Mouse (Mus musculus) intestine, postnatal 0 days (tissue): ENCODE results near the gene Oaz3. TPM values are rescaled to one million over a fixed set of nuclear protein-coding genes. Genes with fewer than 3 reads are reported as not detected.
A peak's percentile ranks its signal among the peaks of the same experiment; 100 is the strongest.

ENCODE experiments used
- ATAC-seq: fragments of 200-750 bp; cut with Nextera tagmentation; 2 replicates; pipeline ENCODE4 v1.8.0; 2017; ENCODE audit warnings: mild to moderate bottlenecking, moderate TSS enrichment, moderate library complexity
- H3K27ac ChIP-seq: fragments of 300-500 bp; sonication (generic); 2 replicates; pipeline ENCODE4 v1.5.1; 2014; ENCODE audit warnings: mild to moderate bottlenecking, low read depth, low read length, moderate library complexity
- H3K27me3 ChIP-seq: fragments of 300-500 bp; sonication (generic); replicated peaks from 2 replicates; pipeline ENCODE4 v1.6.1; 2014; ENCODE audit warnings: low read length, mixed read lengths; ENCODE audit not compliant: control insufficient read depth, insufficient read depth
- H3K36me3 ChIP-seq: fragments of 300-500 bp; sonication (generic); 2 replicates; pipeline ENCODE4 v1.6.1; 2014; ENCODE audit warnings: mild to moderate bottlenecking, moderate library complexity; ENCODE audit not compliant: control insufficient read depth, insufficient read depth
- H3K4me1 ChIP-seq: fragments of 300-500 bp; sonication (generic); replicated peaks from 2 replicates; pipeline ENCODE4 v1.6.1; 2014; ENCODE audit warnings: antibody characterized with exemption, low read length, mixed read lengths; ENCODE audit not compliant: control insufficient read depth, insufficient read depth
- H3K4me2 ChIP-seq: fragments of 300-500 bp; sonication (generic); replicated peaks from 2 replicates; pipeline ENCODE4 v1.6.1; 2014; ENCODE audit warnings: low read depth, mild to moderate bottlenecking, moderate library complexity
- H3K4me3 ChIP-seq: fragments of 300-500 bp; sonication (generic); 2 replicates; pipeline ENCODE4 v1.5.1; 2014; ENCODE audit warnings: low read depth, low read length
- H3K9ac ChIP-seq: fragments of 300-500 bp; sonication (generic); 2 replicates; pipeline ENCODE4 v1.6.1; 2014; ENCODE audit warnings: mild to moderate bottlenecking, low read depth, low read length
- H3K9me3 ChIP-seq: fragments of 300-500 bp; sonication (generic); 2 replicates; pipeline ENCODE4 v1.6.1; 2016; ENCODE audit warnings: mixed run types; ENCODE audit not compliant: control insufficient read depth
- CTCF ChIP-seq: sonication (generic); IDR thresholded peaks from 2 replicates; pipeline ENCODE4 v1.5.1; 2016; ENCODE audit warnings: low read depth, mild to moderate bottlenecking, control low read depth, antibody characterized with exemption, moderate library complexity
- WGBS: fragments of 180-500 bp; shearing (Covaris S2); extraction: QIAGEN DNeasy Blood & Tissue Kit; methylation state at CpG from one replicate; pipeline ENCODE4 v1.1.7; 2014; 5-methylcytosine and 5-hydroxymethylcytosine counted together
- polyA plus RNA-seq: library from polyadenylated mRNA; unstranded; fragments of >200 nt; fragmentation: Nextera tagmentation; extraction: Ambion mirVana; gene quantifications from 2 replicates; pipeline ENCODE4 v1.2.1, GENCODE M21; 2015

The Oaz3 gene
- 0.35 and 0.56 TPM in 2 replicates for polyA plus RNA-seq

GRCm38 (mm10) chr3:94443597-94443964 lies at the start of gene Oaz3:
TSS of gene Oaz3 (minus strand) at chr3:94443915.
- Histone ChIP-seq H3K4me1 (no peaks in the 10 kb centered on the region), H3K9me3 (no peaks in the 10 kb centered on the region), H3K4me3 (peak within 1 kb of the TSS; percentile 68), H3K27ac (peak within 1 kb of the TSS; percentile 57), H3K9ac (peak within 1 kb of the TSS; percentile 77), H3K36me3 (peaks cover 26% of the 10 kb centered on the region), H3K27me3 (no peaks in the 10 kb centered on the region), H3K4me2 (peak within 1 kb of the TSS; percentile 89)
- ATAC-seq = peak; percentile 70; the same call in 1 of the 2 replicates
- WGBS = 0% methylated on average over 24 of the region's 24 CpGs
- TF ChIP-seq CTCF = no peak

GRCm38 (mm10) chr3:94487581-94487980 lies 43.9 kb upstream of the Oaz3 start:
- WGBS = 69% methylated on average over 6 of the region's 6 CpGs
- no peaks in the 10 kb centered on the region for H3K9me3 ChIP-seq
- no peak overlapping the region for H3K4me3 ChIP-seq
- no peak overlapping the region for H3K4me2 ChIP-seq
- no peaks in the 10 kb centered on the region for H3K4me1 ChIP-seq
- no peak overlapping the region for H3K27ac ChIP-seq
- no peak overlapping the region for H3K9ac ChIP-seq
- H3K36me3 ChIP-seq = peaks cover 2% of the 10 kb centered on the region; the same call in 1 of the 2 replicates
- no peak for ATAC-seq
- no peak for TF ChIP-seq CTCF
- no peaks in the 10 kb centered on the region for H3K27me3 ChIP-seq

DNA sequence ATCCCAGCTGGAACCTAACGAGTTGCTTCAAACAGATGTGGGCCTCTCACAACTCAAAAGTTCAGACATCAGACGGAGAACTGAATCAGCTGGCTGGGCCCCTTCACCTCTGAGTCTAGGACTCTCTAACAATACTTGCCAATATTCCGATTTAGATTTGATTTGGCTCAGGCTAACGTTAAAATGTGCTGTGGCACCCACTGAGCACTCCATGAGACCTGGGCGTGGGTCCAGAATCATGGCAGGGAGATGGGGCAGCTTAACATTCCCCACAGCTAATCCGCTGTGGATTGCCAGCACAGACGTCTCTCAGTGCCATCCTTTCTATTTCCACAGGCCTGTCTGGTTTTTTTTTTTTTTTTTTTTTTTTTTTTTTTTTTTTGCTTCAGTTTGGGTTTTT lies 42.2 kb upstream of the Oaz3 start:
- peaks cover 2% of the 10 kb centered on the region; the same call in 1 of the 2 replicates for H3K36me3 ChIP-seq
- H3K27me3 ChIP-seq = no peaks in the 10 kb centered on the region
- no peak overlapping the region for H3K4me2 ChIP-seq
- no peak overlapping the region for H3K4me3 ChIP-seq
- H3K27ac ChIP-seq = no peak overlapping the region
- WGBS = 76% methylated on average over 7 of the region's 7 CpGs
- no peak overlapping the region for H3K9ac ChIP-seq
- ATAC-seq = no peak
- H3K4me1 ChIP-seq = no peaks in the 10 kb centered on the region
- H3K9me3 ChIP-seq = no peaks in the 10 kb centered on the region
- TF ChIP-seq CTCF = no peak

DNA sequence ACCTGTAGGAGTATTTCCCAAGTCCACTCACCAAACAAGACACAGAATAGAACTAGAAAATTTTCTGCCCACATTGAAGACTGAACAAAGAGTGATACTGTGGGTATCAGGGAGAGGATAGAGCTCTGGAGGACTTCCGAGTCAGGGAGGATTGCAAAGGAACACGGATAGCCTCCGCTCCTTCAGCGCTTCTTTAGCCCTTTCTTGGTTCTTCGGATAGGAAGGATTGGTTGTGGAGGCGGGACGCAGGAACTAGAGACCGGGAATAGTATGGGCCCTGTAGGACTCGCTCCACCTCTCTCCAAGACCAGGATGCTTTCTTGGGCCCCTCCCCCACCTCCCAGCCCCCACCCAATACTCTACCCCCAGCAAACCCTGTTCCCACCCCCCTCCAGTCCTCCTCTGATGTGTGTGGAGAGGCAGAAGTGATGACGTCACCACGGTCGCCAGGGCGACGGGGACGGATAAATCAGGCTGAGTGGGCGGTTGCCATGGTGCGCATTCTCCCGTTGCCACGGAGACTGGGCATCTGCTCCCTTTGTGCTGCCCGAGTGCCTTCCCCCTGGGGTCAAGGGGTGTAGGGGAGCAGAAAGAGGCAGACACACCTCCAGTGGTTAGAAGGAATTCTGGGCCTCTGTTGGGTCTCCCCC lies 40.2 kb upstream of the Oaz3 start:
- H3K27ac ChIP-seq = no peak overlapping the region
- no peaks in the 10 kb centered on the region for H3K36me3 ChIP-seq
- no peak overlapping the region for H3K4me3 ChIP-seq
- H3K4me1 ChIP-seq = no peaks in the 10 kb centered on the region
- no peak for ATAC-seq
- H3K9ac ChIP-seq = no peak overlapping the region
- H3K4me2 ChIP-seq = no peak overlapping the region
- TF ChIP-seq CTCF = no peak
- 34% methylated on average over 20 of the region's 20 CpGs for WGBS
- H3K9me3 ChIP-seq = no peaks in the 10 kb centered on the region
- peaks cover 5% of the 10 kb centered on the region for H3K27me3 ChIP-seq

DNA sequence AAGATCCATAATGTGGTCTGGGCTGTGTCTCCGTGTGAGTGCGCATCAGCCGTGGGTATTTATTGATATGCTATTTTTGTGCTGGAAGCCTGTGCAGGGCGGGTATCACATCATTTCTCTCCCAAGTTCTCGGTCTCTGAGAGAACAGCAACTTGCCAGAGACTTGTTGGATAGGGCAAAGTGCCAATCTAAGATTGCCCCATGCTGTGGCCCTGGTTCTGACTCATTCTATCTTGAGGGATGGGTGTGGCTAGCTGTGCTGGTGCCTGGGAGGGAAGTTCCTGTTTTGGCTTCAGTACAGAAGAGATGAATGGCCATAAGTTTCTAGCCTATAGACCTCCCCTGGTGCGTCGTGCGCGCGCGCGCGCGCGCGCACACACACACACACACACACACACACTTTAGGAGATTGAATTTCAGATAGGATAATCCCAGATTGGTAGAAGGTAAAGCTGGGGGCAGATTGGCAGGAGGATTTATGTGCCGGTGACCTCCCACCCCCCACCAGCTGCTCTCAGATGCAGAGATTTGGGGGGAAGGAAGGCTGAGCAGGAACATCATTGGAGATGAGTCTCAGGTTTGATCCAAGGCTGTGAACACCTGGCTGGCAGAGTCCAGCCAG lies 39.2 kb upstream of the Oaz3 start:
- Histone ChIP-seq H3K27me3 (peaks cover 10% of the 10 kb centered on the region), H3K4me2 (no peak overlapping the region), H3K4me3 (no peak overlapping the region), H3K27ac (no peak overlapping the region), H3K9me3 (no peaks in the 10 kb centered on the region), H3K4me1 (no peaks in the 10 kb centered on the region), H3K9ac (no peak overlapping the region), H3K36me3 (no peaks in the 10 kb centered on the region)
- 76% methylated on average over 17 of the region's 17 CpGs for WGBS
- peak; percentile 54 for ATAC-seq
- TF ChIP-seq CTCF = no peak

DNA sequence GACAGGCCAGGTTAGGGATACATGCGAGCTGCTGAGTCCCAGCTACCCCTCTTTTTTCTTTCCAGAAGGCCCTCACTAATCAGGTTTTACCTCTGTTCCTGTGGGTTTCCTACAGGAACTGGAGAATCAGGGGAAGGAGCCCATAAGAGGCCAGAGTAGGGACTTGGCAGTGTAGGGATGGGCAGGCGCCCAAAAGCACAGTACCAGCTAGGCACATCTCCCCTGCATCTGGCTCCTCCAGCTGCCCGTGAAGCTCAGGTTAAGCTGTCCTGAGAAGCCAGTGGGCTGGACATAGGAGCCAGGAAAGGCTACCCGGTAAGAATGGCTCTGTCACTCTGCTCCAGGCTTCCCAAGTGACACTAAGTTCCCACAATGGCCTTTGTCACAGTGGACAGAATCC lies 37.7 kb upstream of the Oaz3 start:
- 64% methylated on average over 4 of the region's 4 CpGs for WGBS
- no peak for ATAC-seq

More for the DNA sequence above, 37.7 kb upstream of the Oaz3 start:
- no peak overlapping the region for H3K4me3 ChIP-seq
- H3K36me3 ChIP-seq = no peaks in the 10 kb centered on the region
- no peak overlapping the region for H3K9ac ChIP-seq
- no peaks in the 10 kb centered on the region for H3K9me3 ChIP-seq
- H3K27ac ChIP-seq = no peak overlapping the region
- no peaks in the 10 kb centered on the region for H3K4me1 ChIP-seq
- TF ChIP-seq CTCF = no peak
- H3K4me2 ChIP-seq = no peak overlapping the region
- peaks cover 10% of the 10 kb centered on the region for H3K27me3 ChIP-seq
